Mouse (Mus musculus) cortical plate, adult 2 months (tissue): ENCODE measurements around the gene Cic.

Experiments used
- CTCF ChIP-seq: fragments of 200-500 bp; IDR thresholded peaks from 2 replicates; pipeline ENCODE4 v1.5.1; 2011; ENCODE audit warnings: mild to moderate bottlenecking, control low read depth, low read length; ENCODE audit not compliant: insufficient read depth; ENCODE audit errors: extremely low read depth
- POLR2A ChIP-seq: fragments of 200-500 bp; IDR thresholded peaks from 2 replicates; pipeline ENCODE4 v1.6.1; 2011; ENCODE audit warnings: mild to moderate bottlenecking, low read length, control low read depth; ENCODE audit not compliant: insufficient read depth; ENCODE audit errors: extremely low read depth

DNA sequence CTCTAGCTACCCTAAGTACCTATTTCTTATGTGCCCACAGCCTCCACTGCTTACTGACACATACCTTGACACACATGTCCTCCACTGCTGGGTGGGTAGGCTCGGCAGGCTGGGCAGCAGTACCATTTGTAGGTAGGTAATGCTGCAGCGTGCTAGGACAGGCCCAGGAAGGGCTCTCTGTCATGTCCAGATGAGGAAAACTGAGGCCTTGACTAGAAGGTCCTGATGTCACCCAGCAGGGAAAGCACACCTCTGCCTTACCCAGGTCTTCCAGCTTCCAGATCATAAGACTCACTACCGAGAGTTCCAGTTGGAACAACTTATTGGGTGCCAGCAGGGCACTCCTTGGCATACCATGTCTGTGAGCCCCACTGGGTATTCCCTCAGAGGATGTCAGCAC, 7.5 kb downstream of the Cic start:
- no peak for TF ChIP-seq CTCF
- no peak for TF ChIP-seq POLR2A
